Mouse (Mus musculus) ES-E14 (cell line): ENCODE measurements at regions not wholly inside any gene's neighbourhood (a gene's known extent, or its start where the extent isn't known, plus 50 kb on each side); places are given as distances from the start of the nearest gene placed in this dataset.

Experiments used
- CHD2 ChIP-seq: IDR thresholded peaks from 2 replicates; pipeline ENCODE4 v1.6.1; 2014; ENCODE audit warnings: mild to moderate bottlenecking, low read depth, low read length, inconsistent platforms
- ZC3H11A ChIP-seq: IDR thresholded peaks from 2 replicates; pipeline ENCODE4 v1.6.1; 2012; ENCODE audit warnings: low read depth, mild to moderate bottlenecking, inconsistent platforms, low read length, borderline replicate concordance

GRCm38 (mm10) chr2:116820831-116821745, 57.4 kb upstream of the Tmco5 start:
- no peak for TF ChIP-seq CHD2
- TF ChIP-seq ZC3H11A: peak; percentile 8; the same call in 1 of the 2 replicates
